Comparison of ENCODE assay signal across 7 mouse cellular contexts in the genomic region with DNA sequence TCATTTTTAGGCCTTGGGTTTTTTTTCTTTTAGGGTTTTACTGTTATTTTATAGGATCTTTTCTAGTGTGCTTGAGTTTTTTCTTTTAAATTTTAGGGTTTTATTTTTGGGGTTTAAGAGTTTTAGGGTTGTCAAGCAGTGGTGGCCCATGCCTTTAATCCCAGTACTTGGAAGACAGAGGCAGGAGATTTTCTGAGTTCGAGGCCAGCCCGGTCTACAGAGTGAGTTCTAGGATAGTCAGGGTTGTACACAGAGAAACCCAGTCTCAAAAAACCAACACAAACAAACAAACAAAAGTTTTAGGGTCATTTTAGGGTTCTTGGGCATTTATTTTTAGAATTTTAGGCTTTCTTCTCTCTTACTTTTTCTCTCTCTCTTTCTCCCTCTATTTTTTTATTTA.
DNase-seq lines count a peak whose midpoint lies in the region.

No protein-coding gene starts in this region.

- peak; percentile 3 to 16 for DNase-seq in frontal cortex, postnatal 25 days (ENCODE audit: low spot score in 2 of 2)
- DNase-seq in heart, adult 11 months: peak; percentile 92
- DNase-seq in heart, postnatal 4 days: peak; percentile 9
- DNase-seq in kidney, postnatal 14 days: peak; percentile 3
- DNase-seq in ovary, postnatal 36 days (ENCODE audit: low spot score): peak; percentile 5
- peak; percentile 17 to 64 for DNase-seq in spleen, postnatal 4 days (ENCODE audit: low spot score in 2 of 2)
- DNase-seq in urinary bladder, adult 2 months (ENCODE audit: low spot score): peak; percentile 23

Comparison
In these comparisons a context has a peak if more than half of its experiments do, and no peak if none do; other contexts are left out.
1. Peak in every context shown above with its lines: DNase-seq.
2. DNase-seq: peak in every context shown above with its lines; median percentile 92 in heart, adult 11 months; 40 in spleen, postnatal 4 days; 23 in urinary bladder, adult 2 months; 10 in frontal cortex, postnatal 25 days; 9 in heart, postnatal 4 days; 5 in ovary, postnatal 36 days; 3 in kidney, postnatal 14 days.